Mouse (Mus musculus): ENCODE data around the gene Zfp408.
"Not testable (repeated sequence)": the region's sequence is repeated elsewhere in the genome, so short reads cannot be mapped to it uniquely, and the experiment has no call there.

- not testable (repeated sequence) for TF ChIP-seq CTCF, EP300 (IDR thresholded peaks at IDR 0.05; ENCODE audit: low read depth)
Observed at GRCm38 (mm10) chr2:91609370-91609769, 40.2 kb downstream of the Zfp408 start.

Measured in heart, postnatal 0 days (tissue).